Mouse (Mus musculus) lung, postnatal 10 days (tissue): ENCODE data around the gene Olfr771.
"Not testable (repeated sequence)": the region's sequence is repeated elsewhere in the genome, so short reads cannot be mapped to it uniquely, and the experiment has no call there.

Experiments
- DNase-seq: peaks from one replicate; pipeline ENCODE4 v3.0.0; 2021

Gene Olfr771

GRCm38 (mm10) chr10:129164651-129165050 is at the start of gene Olfr771:
TSS of gene Olfr771 (minus strand) at chr10:129164751.
- DNase-seq: no peak

DNA sequence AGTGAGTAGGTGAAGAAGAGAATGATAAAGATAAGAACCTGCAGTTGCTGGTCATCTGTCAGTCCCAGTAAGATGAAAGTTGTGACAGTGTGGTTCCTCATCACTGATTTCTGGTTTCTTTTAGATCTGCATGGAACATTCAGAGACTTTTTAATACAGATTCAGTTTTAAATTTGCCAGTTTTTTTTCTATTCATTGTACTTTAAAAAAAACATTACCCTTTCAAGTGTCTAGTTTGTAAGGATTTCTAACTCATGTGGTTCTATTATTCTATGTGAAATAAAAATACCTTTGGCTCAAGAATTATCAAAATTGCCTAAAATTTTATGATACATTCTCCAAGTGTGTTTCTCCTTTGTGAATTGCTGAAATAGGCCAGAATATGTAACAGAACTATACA is 22.8 kb upstream of the Olfr771 start, which contains the start of gene Olfr773:
Olfr773 (minus strand) TSS at position 101 of the 400 bp plus-strand sequence.
- not testable (repeated sequence) for DNase-seq

DNA sequence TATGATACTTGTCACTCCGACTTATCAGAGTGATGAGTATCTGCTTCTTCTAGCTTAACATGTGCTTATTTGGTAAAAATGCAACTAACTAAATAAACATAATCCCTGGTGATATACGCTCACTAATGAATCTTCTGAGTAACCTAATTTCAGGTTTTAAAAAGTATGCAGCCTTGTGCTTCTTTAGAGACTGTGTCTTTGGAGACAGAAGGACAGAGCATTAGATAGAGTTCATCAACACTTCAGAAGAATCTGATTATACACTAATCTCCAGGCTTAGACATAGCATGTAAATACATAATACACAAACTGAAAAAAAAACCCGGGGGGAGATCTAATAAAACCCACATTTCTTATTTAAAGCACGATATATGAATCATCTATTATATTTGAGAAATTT is 13.3 kb upstream of the Olfr771 start, which contains the start of gene Olfr772:
Olfr772 (minus strand) TSS at position 101 of the 400 bp plus-strand sequence.
- not testable (repeated sequence) for DNase-seq

GRCm38 (mm10) chr10:129138898-129139297 is 25.7 kb downstream of the Olfr771 start, which contains the start of gene Olfr770:
TSS of gene Olfr770 (minus strand) at chr10:129138998.
- no peak for DNase-seq

DNA sequence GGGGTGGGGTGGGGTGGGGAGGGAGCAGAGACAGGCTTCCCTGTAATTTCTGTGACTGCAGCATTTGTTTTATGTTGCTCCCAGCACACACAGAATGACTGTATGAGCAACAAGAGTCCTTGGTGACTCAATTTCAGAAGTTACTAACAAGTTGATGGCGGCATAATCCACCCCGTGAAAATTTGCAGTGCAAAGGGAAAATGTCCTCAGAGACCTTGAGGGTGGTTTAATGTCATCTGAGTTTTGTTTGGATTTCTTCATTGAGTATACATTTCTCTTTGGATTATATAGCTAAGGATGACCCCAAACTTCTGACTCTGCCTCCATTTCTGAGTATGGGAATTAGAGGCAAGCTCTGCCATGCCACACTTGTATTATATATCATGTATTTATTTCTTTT is 46.8 kb downstream of the Olfr771 start, which contains the start of gene Olfr769:
Olfr769 (minus strand) TSS at position 101 of the 400 bp plus-strand sequence.
- no peak for DNase-seq

DNA sequence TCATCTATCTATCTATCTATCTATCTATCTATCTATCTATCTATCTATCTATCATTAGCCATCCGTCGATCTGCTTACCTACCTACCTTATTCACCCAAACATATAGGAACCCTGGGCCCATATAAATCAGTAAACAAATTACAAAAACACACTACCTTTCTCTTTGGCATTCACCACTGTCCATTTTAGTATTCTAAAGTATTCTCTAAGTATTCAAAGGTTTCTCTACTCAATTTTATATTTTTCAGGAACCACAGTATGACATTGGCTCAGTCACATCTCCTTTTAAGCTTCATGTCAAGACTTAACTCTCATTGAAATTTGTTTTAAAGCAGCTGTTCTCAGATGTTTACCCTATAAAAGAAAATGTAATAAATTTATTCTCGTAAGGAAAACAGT is 49.4 kb downstream of the Olfr771 start:
- no peak for DNase-seq
